In the genomic region with DNA sequence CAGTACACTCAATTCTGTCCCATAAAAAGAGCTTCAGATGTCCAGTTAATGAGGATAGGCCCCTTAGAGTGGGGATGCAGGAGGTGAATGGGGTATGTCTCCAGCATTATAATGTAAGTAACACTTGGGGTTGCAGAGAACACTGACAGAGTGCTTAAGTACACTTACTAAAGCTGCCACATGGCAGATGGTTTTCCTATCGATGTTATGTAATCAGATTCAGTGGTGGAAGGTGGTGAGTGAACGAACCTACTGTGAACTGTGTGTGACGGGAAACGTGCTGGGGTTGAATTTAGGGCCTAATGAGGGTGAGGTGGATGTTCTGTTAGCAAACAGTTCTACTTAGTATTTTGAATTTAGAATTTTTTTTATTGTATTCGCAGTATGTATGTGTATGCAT, we compare ENCODE assay signal across 17 mouse cellular contexts. TPM values are rescaled to one million over a fixed set of nuclear protein-coding genes. Genes with fewer than 3 reads are reported as not detected.
A peak's percentile ranks its signal among the peaks of the same experiment; 100 is the strongest.
DNase-seq lines count a peak whose midpoint lies in the region; TF ChIP-seq lines count a peak whose summit lies in the region.
"Had no signal": no experiment of that assay in that cellular context is flagged by ENCODE, and none has a peak within 500 bp of the region (broad histone marks: within the 10 kb centered on the region; RNA-seq: fewer than 3 reads in every experiment).

No protein-coding gene starts in this region.

- peak overlapping the region; percentile 53; the same call in 1 of the 2 replicates for H3K27ac ChIP-seq in layer of hippocampus, adult 2 months
- H3K27ac ChIP-seq: embryonic facial prominence, embryonic 13.5 days; forebrain, embryonic 13.5 days; heart, adult 2 months; heart, embryonic 15.5 days; hindbrain, embryonic 13.5 days; intestine, embryonic 15.5 days had no signal

- no peak overlapping the region for H3K4me3 ChIP-seq in layer of hippocampus, adult 2 months
- H3K4me3 ChIP-seq: embryonic facial prominence, embryonic 13.5 days; forebrain, embryonic 13.5 days; heart, adult 2 months; heart, embryonic 15.5 days; hindbrain, embryonic 13.5 days; intestine, embryonic 15.5 days had no signal

- TF ChIP-seq POLR2A in brain, embryonic 14.5 days (IDR thresholded peaks at IDR 0.05; ENCODE audit: borderline replicate concordance, extremely low read depth, insufficient read depth, insufficient read length, poor library complexity, severe bottlenecking), result no peak

- peak; percentile 30 to 31 for DNase-seq in cerebellum, adult 18-20 months
- no peak for DNase-seq in cerebellum, postnatal 14 days
- no peak for DNase-seq in layer of hippocampus, adult 2 months (ENCODE audit: low spot score in 2 of 2)
- no peak for DNase-seq in layer of hippocampus, adult 11-12 months (ENCODE audit: low spot score)
- DNase-seq in brain, embryonic 14.5 days (ENCODE audit: low read depth), result peak; percentile 25
- no peak for DNase-seq in gastrocnemius, postnatal 14 days
- DNase-seq: adrenal gland, adult 2 months; adrenal gland, postnatal 25 days; gastrocnemius, postnatal 10 days; heart, adult 2 months; heart, postnatal 14 days; kidney, adult 18-20 months had no signal

- no peak for TF ChIP-seq CTCF in layer of hippocampus, adult 2 months (conservative IDR thresholded peaks at IDR 0.05)
- no peak for TF ChIP-seq CTCF in brain, embryonic 14.5 days (IDR thresholded peaks at IDR 0.05; ENCODE audit: borderline replicate concordance, extremely low read depth, insufficient read depth, insufficient read length)

- intact Hi-C loops in gastrocnemius, postnatal 14 days (cut with DNase I; ENCODE audit: low total_unique reads), result no loop called here

RNA-seq across cellular contexts. Expression of a gene that starts 35.2 kb away (rescaled TPM):
- 10 to 100 TPM; 22.4 to 23.5 TPM for total RNA-seq in layer of hippocampus, adult 2 months (2021)
- polyA plus RNA-seq in brain, embryonic 14.5 days (2012; rRNA removed), result 3.5 and 5.8 TPM in 2 replicates
- total RNA-seq in gastrocnemius, postnatal 14 days (2021), result 10 to 100 TPM; 10.1 to 32.8 TPM

Comparison
In these comparisons a context has a peak if more than half of its experiments do, and no peak if none do; other contexts are left out.
1. DNase-seq: peak in cerebellum, adult 18-20 months (2 of 2) and brain, embryonic 14.5 days (single experiment); none in cerebellum, postnatal 14 days (0 of 2), layer of hippocampus, adult 2 months (0 of 2), layer of hippocampus, adult 11-12 months (single experiment) and gastrocnemius, postnatal 14 days (single experiment).